Mouse (Mus musculus) bone marrow macrophage, adult 2 months (primary cell): ENCODE measurements around the gene Krt83. TPM values are rescaled to one million over a fixed set of nuclear protein-coding genes. Genes with fewer than 3 reads are reported as not detected.
"Not testable (repeated sequence)": the region's sequence is repeated elsewhere in the genome, so short reads cannot be mapped to it uniquely, and the experiment has no call there.

Experiments
- H3K27ac ChIP-seq: 2 replicates; pipeline ENCODE4 v1.5.1; 2012; ENCODE audit warnings: low read depth, low read length; ENCODE audit not compliant: insufficient read depth
- H3K4me1 ChIP-seq: 2 replicates; pipeline ENCODE4 v1.6.1; 2012; ENCODE audit warnings: low read length; ENCODE audit not compliant: control insufficient read depth, insufficient read depth
- H3K4me3 ChIP-seq: 2 replicates; pipeline ENCODE4 v1.5.1; 2012; ENCODE audit warnings: mild to moderate bottlenecking, low read length, moderate library complexity; ENCODE audit not compliant: insufficient read depth
- CTCF ChIP-seq: IDR thresholded peaks from 2 replicates; pipeline ENCODE4 v1.5.1; 2012; ENCODE audit warnings: low read depth, mild to moderate bottlenecking, low read length, moderate library complexity
- POLR2A ChIP-seq: IDR thresholded peaks from 2 replicates; pipeline ENCODE4 v1.6.1; 2012; ENCODE audit warnings: mild to moderate bottlenecking, low read depth, low read length, borderline replicate concordance
- polyA plus RNA-seq: library from polyadenylated mRNA; stranded (reverse); fragments of >200 nt; gene quantifications from 2 replicates; pipeline ENCODE4 v1.2.4, GENCODE M21; 2012; ENCODE audit not compliant: missing spikeins, insufficient read depth, insufficient read length

Gene Krt83
- polyA plus RNA-seq = not detected in 2 replicates

GRCm38 (mm10) chr15:101491431-101491830 is at the start of gene Krt83:
TSS of gene Krt83 (minus strand) at chr15:101491512.
- Histone ChIP-seq H3K4me3 (no peak within 1 kb of the TSS), H3K4me1 (no peaks in the 10 kb centered on the region), H3K27ac (no peak within 1 kb of the TSS)
- no peak for TF ChIP-seq CTCF
- no peak for TF ChIP-seq POLR2A

DNA sequence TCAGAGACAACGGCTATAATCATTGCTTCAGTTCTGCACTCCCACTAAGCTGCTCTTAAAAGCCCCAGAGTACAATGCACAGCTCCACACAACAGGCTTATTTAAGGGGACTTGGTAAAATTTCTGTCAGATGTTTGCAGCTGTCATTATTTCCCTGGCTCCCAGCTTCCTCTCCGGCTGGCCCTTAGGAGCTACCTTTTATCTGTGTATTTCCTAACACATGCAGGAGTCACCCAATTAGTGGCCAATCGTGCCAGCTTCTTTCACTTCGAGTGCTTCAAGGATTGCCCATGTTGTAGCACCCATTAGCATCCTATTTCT is 47.2 kb upstream of the Krt83 start:
- Histone ChIP-seq H3K4me3 (no peak overlapping the region), H3K27ac (no peak overlapping the region), H3K4me1 (no peaks in the 10 kb centered on the region)
- TF ChIP-seq POLR2A (no peak), CTCF (peak; percentile 27; the same call in 1 of the 2 replicates)

DNA sequence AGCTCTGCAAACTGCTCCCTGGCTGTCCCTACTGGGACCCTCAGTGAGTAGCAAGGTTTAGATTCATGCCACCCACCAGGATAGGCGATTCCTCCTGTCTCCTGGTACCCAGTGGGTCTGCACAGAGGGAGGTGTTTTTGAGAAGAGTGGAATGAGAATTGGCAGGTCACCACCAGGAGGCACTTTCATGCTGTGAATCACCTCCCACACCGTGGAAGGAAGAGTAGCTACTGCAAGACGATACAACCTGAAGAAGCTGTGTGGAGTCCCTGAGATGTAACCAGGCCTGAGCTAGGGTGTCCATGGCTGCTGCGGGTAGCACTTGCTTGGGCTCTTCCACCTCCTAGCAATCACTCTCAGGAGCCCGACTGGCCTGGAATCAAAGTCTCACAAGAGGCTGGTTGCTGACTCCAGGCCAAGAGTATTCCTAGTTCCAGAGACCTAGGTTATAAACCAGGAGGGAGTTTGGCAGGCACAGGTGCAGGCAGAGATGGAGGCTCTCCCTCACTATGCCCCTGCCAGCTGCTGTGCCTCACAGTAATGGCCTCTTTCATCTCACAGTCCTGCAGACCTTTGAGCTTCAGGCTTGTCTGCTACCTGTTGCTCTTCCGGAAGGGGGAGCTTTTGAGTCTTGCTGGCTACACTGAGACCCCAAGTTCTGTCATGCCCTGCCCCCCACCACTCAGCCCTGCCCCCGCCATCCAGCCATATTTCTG is 46.7 kb upstream of the Krt83 start:
- no peak; the same call in 1 of the 2 replicates for TF ChIP-seq CTCF
- Histone ChIP-seq H3K4me1 (no peaks in the 10 kb centered on the region), H3K4me3 (no peak overlapping the region), H3K27ac (no peak overlapping the region)

GRCm38 (mm10) chr15:101536054-101536850 is 44.9 kb upstream of the Krt83 start:
- no peaks in the 10 kb centered on the region for H3K4me1 ChIP-seq
- no peak for TF ChIP-seq POLR2A
- no peak for TF ChIP-seq CTCF
- no peak overlapping the region for H3K27ac ChIP-seq
- H3K4me3 ChIP-seq = no peak overlapping the region

- TF ChIP-seq CTCF = no peak
- Histone ChIP-seq H3K27ac (no peak within 1 kb of the TSS), H3K4me1 (no peaks in the 10 kb centered on the region), H3K4me3 (no peak within 1 kb of the TSS)
Measured at GRCm38 (mm10) chr15:101532720-101533119, 41.4 kb upstream of the Krt83 start, which contains the start of gene Krt84. TSS of gene Krt84 (minus strand) at chr15:101532820.

GRCm38 (mm10) chr15:101522556-101523232 is 31.4 kb upstream of the Krt83 start:
- H3K4me1 ChIP-seq = no peaks in the 10 kb centered on the region
- no peak overlapping the region for H3K27ac ChIP-seq
- H3K4me3 ChIP-seq = no peak overlapping the region
- TF ChIP-seq POLR2A (no peak), CTCF (no peak)

DNA sequence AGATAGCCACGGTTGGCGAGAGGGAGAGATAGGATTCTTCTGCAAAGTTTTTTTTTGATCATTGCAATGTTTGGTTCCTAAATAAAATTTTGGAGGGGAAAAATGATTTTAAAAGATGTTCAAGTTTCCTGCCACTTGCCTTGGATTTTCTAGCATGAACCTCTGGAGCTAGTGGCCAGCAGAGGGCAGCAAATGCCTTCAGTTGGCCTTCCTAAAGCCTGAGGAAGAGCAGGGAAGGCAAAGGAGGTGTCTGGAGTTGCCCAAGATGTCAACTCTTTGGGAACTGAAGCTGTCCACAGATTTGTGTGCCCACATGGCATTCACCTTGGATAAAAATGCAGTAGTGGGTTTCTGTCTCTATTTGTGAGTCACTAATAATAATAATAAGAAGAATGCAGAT is 28.5 kb upstream of the Krt83 start:
- Histone ChIP-seq H3K4me3 (no peak overlapping the region), H3K4me1 (no peaks in the 10 kb centered on the region), H3K27ac (no peak overlapping the region)
- peak; percentile 73 for TF ChIP-seq CTCF
- TF ChIP-seq POLR2A = no peak

DNA sequence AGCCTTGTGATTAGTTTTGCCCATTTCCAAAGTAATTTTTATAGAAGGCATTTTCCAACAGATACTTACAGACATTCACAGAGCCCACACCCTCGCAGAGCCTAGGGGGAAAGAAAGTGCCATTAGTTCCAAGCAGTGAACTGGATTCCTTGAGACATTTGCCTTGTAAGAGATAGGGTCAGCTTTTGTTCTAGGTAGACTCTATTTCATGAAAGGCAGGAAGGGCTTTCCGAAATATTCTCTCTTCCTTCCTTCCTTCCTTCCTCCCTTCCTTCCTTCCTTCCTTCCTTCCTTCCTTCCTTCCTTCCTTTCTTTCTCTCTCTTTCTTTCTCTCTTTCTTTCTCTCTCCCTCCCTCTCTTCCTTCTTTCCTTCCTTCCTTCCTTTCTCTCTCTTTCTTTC is 25.8 kb upstream of the Krt83 start, which contains the start of gene Gm49425:
Gene Gm49425 (minus strand): TSS at position 101 of the 400 bp plus-strand sequence.
- H3K4me1 ChIP-seq, H3K27ac ChIP-seq, H3K4me3 ChIP-seq: not testable (repeated sequence)

DNA sequence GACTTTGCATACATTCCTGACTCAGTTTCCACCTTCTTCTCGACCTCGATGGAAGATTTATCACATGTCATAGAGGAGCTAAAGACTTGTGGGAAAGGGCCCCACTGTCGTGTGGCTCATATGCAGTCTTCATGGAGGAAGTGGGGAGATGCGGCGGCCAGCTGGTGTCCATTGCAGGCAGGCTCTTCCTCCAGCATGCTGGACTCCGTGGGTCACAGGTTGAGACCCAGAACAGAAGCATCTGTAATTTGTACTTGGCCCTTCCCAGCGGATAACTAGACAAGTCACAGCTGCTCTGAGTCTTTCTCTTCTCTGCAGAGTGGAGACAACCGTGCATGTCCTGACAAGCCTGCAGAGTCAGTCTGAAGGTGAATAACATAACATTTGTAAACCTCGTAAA is 16.9 kb upstream of the Krt83 start:
- Histone ChIP-seq H3K27ac (no peak overlapping the region), H3K4me1 (peaks cover 13% of the 10 kb centered on the region), H3K4me3 (no peak overlapping the region)
- TF ChIP-seq CTCF = no peak
- TF ChIP-seq POLR2A = no peak
